Mouse (Mus musculus): ENCODE results near the gene 2410004B18Rik. TPM values are rescaled to one million over a fixed set of nuclear protein-coding genes. Genes with fewer than 3 reads are reported as not detected.
A peak's percentile ranks its signal among the peaks of the same experiment; 100 is the strongest.

The 2410004B18Rik gene
- polyA plus RNA-seq (2015; fragmentation: Nextera tagmentation; extraction: Ambion mirVana): 49.1 and 49.9 TPM in 2 replicates

DNA sequence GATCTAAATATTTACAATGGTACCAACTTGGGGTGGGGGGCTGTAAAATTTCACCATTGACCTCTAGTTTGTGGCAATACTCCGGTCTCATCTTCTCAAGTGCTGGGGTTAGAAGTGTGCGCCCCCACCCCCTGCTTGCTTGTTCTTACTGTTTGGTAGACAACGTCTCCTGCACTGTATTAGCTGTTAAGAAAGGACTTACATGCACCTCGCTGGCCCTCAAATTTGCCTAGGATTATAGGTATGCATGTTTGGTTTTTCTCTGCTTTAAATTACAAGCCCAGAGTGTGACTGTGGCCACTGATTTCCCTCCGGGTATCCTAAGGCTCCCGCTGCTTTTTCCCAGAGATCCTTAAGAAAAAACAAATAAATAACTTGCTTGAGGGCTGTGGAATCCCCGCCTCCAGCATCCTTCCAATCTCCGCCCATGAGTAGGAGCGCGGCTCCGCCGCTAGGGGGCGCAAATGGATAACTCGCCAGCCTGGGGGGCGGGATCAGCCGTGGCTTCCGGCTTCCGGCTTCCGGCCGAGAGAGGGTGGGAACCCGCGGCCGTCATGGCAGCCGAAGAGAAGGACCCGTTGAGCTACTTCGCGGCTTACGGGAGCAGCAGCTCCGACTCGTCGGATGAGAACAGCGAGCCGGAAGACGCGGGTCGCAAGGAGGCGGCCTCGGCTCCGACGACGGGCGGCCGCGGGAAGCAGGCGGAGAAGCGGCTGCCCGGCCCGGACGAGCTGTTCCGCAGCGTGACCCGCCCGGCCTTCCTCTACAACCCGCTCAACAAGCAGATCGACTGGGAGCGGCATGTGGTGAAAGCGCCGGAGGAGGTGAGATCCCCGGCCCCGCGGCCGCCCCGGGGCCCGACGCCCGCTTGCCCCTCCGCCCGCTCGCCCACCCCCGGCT, at the start of gene 2410004B18Rik:
TSS of gene 2410004B18Rik (plus strand) at position 510 of the 900 bp plus-strand sequence.
- 1% methylated on average over 70 of the region's 70 CpGs for WGBS
- Histone ChIP-seq H3K27me3 (no peaks in the 10 kb centered on the region), H3K4me2 (replicated peaks) (peak within 1 kb of the TSS; percentile 74), H3K4me1 (peaks cover 27% of the 10 kb centered on the region), H3K9ac (peak within 1 kb of the TSS; percentile 73), H3K36me3 (peaks cover 25% of the 10 kb centered on the region), H3K9me3 (replicated peaks) (no peaks in the 10 kb centered on the region), H3K4me3 (replicated peaks) (peak within 1 kb of the TSS; percentile 72), H3K27ac (replicated peaks) (peak within 1 kb of the TSS; percentile 68)
- peak; percentile 93 for ATAC-seq (ENCODE audit: insufficient number of reproducible peaks, low FRiP score, low TSS enrichment, low read depth)

DNA sequence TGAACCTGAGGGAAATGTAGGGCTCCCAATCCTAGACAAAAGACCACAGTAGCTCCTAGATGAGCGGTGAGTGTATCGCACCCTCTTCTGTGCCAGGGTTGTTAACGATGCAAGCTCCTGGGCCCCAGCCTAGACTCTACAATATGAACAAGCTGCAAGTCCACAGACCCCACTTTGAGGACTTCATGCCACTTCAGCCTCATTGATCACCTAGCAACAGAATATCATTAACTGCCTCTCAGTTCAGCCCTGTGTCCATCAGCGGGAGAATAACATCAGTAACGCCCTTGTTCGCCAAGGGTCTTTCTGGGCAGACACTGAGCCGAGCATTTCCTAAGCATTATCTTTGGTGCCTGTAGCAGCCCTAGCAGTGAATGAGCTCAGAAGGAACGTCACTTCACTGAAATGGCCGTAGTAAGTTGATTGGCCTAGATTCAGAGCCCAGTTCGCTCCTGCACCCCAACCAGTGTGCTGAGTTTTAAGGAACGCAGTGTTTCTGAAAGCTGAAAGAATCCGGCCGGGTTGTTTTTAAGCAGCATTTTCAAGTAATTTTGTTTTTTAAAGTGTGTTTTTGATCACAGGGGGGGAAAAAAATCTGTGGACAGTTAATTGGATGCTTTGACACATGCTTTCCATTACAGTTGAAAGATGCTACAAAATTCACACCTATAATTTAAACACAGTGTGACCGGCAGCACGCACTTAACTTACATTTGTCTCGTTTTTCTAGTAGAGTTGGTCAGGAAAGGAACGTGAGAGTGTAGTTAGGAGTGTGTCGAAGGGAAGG, 47.3 kb upstream of the 2410004B18Rik start:
- no peak overlapping the region for H3K4me3 ChIP-seq (replicated peaks)
- no peak for ATAC-seq (ENCODE audit: insufficient number of reproducible peaks, low FRiP score, low TSS enrichment, low read depth)

DNA sequence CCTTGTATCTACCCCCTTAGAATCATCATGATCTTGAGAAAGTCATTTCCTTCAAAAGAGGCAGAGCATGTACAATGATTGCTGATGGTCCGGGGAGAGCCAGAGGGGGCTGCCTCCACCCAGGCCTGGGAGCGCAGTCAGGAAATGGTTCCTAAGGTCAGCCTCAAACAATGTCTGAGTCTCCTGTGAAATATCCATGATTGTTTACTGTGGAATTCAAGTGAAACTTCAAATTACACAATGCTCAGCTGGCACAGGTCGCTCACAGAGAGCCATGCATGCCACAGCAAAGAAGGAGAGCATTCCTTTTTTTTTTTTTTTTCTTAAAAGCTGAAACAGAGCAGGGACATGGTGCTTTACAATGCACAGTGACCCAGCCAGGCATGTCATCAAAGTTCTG, 45.4 kb upstream of the 2410004B18Rik start:
- 68% methylated on average over 3 of the region's 3 CpGs for WGBS
- H3K9me3 ChIP-seq (replicated peaks): no peaks in the 10 kb centered on the region
- ATAC-seq (ENCODE audit: insufficient number of reproducible peaks, low FRiP score, low TSS enrichment, low read depth): no peak

More for the DNA sequence above, 47.3 kb upstream of the 2410004B18Rik start:
- Histone ChIP-seq H3K9ac (no peak overlapping the region), H3K4me2 (replicated peaks) (no peak overlapping the region), H3K27ac (replicated peaks) (no peak overlapping the region), H3K4me1 (peaks cover 10% of the 10 kb centered on the region), H3K27me3 (no peaks in the 10 kb centered on the region; the same call in 1 of the 2 replicates), H3K36me3 (no peaks in the 10 kb centered on the region), H3K9me3 (replicated peaks) (no peaks in the 10 kb centered on the region)
- WGBS: 68% methylated on average over 18 of the region's 18 CpGs

DNA sequence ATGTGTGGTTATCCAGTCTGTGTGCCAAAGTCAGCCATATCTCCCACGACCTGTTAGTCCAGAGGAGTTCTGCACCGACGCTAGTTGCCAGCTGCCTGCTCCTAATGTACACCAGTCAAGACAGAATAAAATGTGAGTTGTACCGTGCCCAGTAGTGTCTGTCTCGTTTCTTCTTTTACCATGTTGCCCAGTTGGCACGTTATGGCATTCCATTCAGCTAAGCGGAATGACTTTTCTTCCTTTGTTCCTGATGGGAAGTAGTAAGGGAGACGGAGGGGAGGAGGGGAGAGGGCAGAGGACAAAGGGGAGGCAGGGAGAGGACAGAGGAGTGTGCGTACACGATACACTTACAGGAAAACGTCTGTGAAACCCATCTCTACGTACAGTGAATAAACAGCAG, 43.7 kb upstream of the 2410004B18Rik start:
- H3K4me2 ChIP-seq (replicated peaks): no peak overlapping the region
- ATAC-seq (ENCODE audit: insufficient number of reproducible peaks, low FRiP score, low TSS enrichment, low read depth): no peak
- 79% methylated on average over 12 of the region's 12 CpGs for WGBS
- no peaks in the 10 kb centered on the region for H3K36me3 ChIP-seq
- H3K27me3 ChIP-seq: no peaks in the 10 kb centered on the region; the same call in 1 of the 2 replicates
- no peaks in the 10 kb centered on the region for H3K9me3 ChIP-seq (replicated peaks)
- H3K4me1 ChIP-seq: no peaks in the 10 kb centered on the region
- H3K9ac ChIP-seq: no peak overlapping the region
- no peak overlapping the region for H3K27ac ChIP-seq (replicated peaks)
- no peak overlapping the region for H3K4me3 ChIP-seq (replicated peaks)

More for the DNA sequence above, 45.4 kb upstream of the 2410004B18Rik start:
- Histone ChIP-seq H3K4me1 (no peaks in the 10 kb centered on the region), H3K27ac (replicated peaks) (no peak overlapping the region), H3K36me3 (no peaks in the 10 kb centered on the region), H3K4me2 (replicated peaks) (no peak overlapping the region), H3K27me3 (no peaks in the 10 kb centered on the region; the same call in 1 of the 2 replicates), H3K4me3 (replicated peaks) (no peak overlapping the region), H3K9ac (no peak overlapping the region)

DNA sequence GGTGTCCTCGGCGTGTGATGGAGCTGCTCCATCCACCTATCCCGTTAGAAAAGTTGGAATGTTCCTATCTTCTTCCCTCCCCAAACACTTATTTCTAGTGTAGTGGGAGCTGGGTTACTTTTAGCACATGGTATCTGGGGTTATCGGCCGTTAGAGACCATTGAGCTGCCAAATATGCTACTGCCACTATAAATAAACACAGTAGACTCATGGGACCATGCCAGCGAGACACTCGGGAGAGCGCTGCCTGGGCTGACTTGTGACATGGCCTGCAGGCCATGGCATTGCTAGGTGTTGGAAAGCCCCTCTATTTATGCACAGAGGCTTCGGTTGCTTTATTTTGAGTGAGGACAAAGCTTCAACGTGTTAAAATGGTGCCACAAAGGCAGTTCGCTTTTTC, 40.1 kb upstream of the 2410004B18Rik start:
- 81% methylated on average over 11 of the region's 11 CpGs for WGBS
- Histone ChIP-seq H3K27ac (replicated peaks) (no peak overlapping the region), H3K9me3 (replicated peaks) (no peaks in the 10 kb centered on the region), H3K4me3 (replicated peaks) (no peak overlapping the region), H3K9ac (no peak overlapping the region), H3K4me2 (replicated peaks) (no peak overlapping the region), H3K36me3 (no peaks in the 10 kb centered on the region), H3K27me3 (no peaks in the 10 kb centered on the region), H3K4me1 (no peaks in the 10 kb centered on the region)
- ATAC-seq (ENCODE audit: insufficient number of reproducible peaks, low FRiP score, low TSS enrichment, low read depth): no peak

DNA sequence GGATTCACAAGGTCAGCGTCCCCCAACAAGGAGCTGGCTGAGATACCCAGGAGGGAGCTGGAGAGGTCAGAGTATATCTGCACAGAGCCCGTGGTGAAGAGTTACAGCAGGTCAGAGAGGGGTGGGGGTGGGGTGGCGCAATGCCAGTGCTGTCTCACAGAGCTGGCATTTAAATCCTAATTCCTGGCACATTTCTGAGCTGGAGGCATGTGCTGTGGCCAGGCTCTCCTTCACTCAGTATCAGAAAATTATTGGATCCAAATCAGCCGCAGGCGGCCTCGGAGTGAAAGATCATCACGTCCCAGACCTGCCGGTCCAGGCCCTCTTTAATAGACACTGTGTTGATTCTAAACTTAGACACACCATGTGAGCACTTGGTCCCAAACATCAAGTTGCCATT, 38.0 kb upstream of the 2410004B18Rik start:
- no peaks in the 10 kb centered on the region for H3K9me3 ChIP-seq (replicated peaks)
- no peak overlapping the region for H3K4me3 ChIP-seq (replicated peaks)
- H3K27ac ChIP-seq (replicated peaks): no peak overlapping the region
- no peak overlapping the region for H3K4me2 ChIP-seq (replicated peaks)
- H3K27me3 ChIP-seq: no peaks in the 10 kb centered on the region
- no peak overlapping the region for H3K9ac ChIP-seq
- WGBS: 67% methylated on average over 8 of the region's 8 CpGs
- ATAC-seq (ENCODE audit: insufficient number of reproducible peaks, low FRiP score, low TSS enrichment, low read depth): no peak
- H3K36me3 ChIP-seq: no peaks in the 10 kb centered on the region
- no peaks in the 10 kb centered on the region; the same call in 1 of the 2 replicates for H3K4me1 ChIP-seq

DNA sequence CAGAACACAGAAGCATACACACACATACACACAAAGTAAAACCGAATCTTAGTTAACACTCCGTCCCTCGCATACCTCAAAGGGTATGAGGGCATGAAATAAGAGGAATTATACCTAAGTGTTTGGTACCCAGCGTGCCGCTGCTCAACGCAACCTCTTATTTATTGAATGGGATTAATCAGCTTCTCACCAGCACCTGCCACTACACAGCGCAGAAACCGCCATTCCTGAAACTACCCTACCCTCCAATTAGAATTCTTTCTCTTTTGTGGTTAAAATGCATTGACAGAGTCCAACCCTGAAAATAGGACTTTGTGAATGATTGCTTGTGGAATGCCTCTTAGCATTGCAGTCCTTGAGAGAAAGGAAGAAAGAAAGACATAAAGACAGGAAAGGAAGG, 34.3 kb upstream of the 2410004B18Rik start:
- Histone ChIP-seq H3K9ac (no peak overlapping the region), H3K9me3 (replicated peaks) (no peaks in the 10 kb centered on the region), H3K4me1 (peaks cover 6% of the 10 kb centered on the region), H3K4me3 (replicated peaks) (no peak overlapping the region), H3K27me3 (no peaks in the 10 kb centered on the region), H3K27ac (replicated peaks) (no peak overlapping the region), H3K36me3 (no peaks in the 10 kb centered on the region), H3K4me2 (replicated peaks) (no peak overlapping the region)
- ATAC-seq (ENCODE audit: insufficient number of reproducible peaks, low FRiP score, low TSS enrichment, low read depth): no peak
- 78% methylated on average over 8 of the region's 8 CpGs for WGBS

DNA sequence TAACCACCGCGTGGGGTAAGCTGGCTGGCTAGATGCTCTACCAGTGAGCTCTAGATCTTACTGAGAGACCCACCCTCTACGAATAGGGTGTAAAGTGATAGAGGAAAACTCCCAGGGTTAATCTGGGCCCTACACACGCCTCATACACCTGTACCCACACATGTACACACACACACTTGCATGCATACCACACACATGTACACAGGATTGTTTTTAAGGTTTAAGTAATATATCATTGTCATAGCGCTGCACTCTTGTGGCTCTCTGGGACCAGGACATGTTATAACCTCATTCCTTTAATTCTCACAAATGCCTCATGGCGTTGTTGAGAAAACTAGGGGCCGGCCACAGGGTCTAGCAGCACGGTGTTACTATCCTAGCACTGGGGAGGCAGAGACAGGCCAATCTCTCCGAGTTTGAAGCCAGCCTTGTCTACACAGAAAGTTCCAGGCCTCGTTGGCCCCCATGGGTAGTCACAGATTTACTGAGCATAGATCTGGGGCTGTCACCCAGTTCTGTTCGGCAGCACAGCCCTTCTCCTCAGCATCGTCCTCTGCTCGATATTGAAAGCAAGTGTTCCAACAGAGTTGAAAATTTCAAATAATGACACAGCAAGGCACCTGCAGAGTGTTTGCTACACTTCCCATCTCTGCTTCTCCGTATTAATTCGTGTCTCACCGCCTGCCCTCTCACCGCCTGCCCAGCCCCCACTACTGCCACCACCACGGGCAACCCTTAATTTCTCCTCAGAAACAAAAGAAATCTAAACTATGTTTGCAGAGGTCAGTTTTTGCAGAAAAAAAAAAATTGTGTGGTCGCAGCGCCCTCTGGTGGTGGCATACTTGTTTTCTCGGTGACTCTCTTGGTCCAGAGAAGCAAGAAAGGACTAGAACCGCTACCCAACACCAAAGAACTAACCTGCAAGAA, 32.7 kb upstream of the 2410004B18Rik start:
- Histone ChIP-seq H3K36me3 (no peaks in the 10 kb centered on the region), H3K27ac (replicated peaks) (no peak overlapping the region), H3K4me2 (replicated peaks) (peak overlapping the region; percentile 42), H3K27me3 (no peaks in the 10 kb centered on the region), H3K9ac (no peak overlapping the region), H3K4me3 (replicated peaks) (peak overlapping the region; percentile 17; the same call in 1 of the 2 replicates), H3K4me1 (peaks cover 6% of the 10 kb centered on the region), H3K9me3 (replicated peaks) (no peaks in the 10 kb centered on the region)
- ATAC-seq (ENCODE audit: insufficient number of reproducible peaks, low FRiP score, low TSS enrichment, low read depth): no peak
- WGBS: 44% methylated on average over 22 of the region's 22 CpGs

DNA sequence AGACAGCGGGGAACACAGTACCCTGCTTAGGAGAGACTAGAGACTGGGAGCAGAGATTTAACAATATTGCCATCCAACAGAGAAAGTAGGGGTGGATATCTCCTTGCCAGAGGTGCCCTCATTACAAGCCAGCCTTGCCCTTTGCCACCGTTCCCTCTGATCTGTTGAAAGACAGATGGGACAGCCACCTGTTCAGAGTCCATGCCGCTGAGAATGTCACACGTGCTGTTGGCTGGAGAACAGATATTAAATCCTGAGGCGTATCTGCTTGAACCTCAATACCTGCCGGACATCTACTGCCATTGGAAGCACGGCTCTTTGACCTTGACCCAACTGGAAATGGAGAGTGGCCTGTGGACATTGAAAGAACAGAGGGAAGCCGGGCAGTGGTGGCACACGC, 31.2 kb upstream of the 2410004B18Rik start:
- Histone ChIP-seq H3K9me3 (replicated peaks) (no peaks in the 10 kb centered on the region), H3K36me3 (no peaks in the 10 kb centered on the region), H3K9ac (no peak overlapping the region), H3K27me3 (no peaks in the 10 kb centered on the region), H3K4me1 (peaks cover 6% of the 10 kb centered on the region), H3K4me2 (replicated peaks) (no peak overlapping the region), H3K4me3 (replicated peaks) (no peak overlapping the region), H3K27ac (replicated peaks) (no peak overlapping the region)
- 89% methylated on average over 9 of the region's 9 CpGs for WGBS
- ATAC-seq (ENCODE audit: insufficient number of reproducible peaks, low FRiP score, low TSS enrichment, low read depth): no peak

DNA sequence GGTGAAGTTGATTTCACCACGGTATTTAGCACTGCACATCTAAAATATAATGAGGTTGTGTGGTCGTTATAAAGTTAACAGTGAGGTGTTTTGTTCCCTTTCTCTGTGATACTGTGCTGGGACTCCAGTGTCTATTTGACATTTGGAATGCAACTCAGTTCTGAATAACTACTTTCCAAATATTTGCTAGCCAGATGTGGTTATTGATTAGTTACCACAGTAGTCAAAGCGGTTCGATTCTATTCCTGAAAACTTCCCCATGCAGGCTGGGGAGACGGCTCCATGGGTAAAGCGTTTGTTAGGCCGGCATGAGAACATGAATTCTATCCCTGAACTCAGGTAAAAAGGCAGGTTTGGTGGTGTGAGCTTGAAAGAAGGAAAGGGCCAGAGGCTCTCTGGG, 25.3 kb upstream of the 2410004B18Rik start:
- 91% methylated on average over 7 of the region's 7 CpGs for WGBS
- H3K4me1 ChIP-seq: no peaks in the 10 kb centered on the region
- H3K9ac ChIP-seq: no peak overlapping the region
- no peaks in the 10 kb centered on the region for H3K36me3 ChIP-seq
- H3K4me2 ChIP-seq (replicated peaks): no peak overlapping the region
- H3K9me3 ChIP-seq (replicated peaks): no peaks in the 10 kb centered on the region
- H3K27ac ChIP-seq (replicated peaks): no peak overlapping the region
- H3K4me3 ChIP-seq (replicated peaks): no peak overlapping the region
- no peaks in the 10 kb centered on the region for H3K27me3 ChIP-seq
- no peak for ATAC-seq (ENCODE audit: insufficient number of reproducible peaks, low FRiP score, low TSS enrichment, low read depth)
